Mouse (Mus musculus) adrenal gland, postnatal 4 days (tissue): ENCODE results near the gene Slc8a3. TPM values are rescaled to one million over a fixed set of nuclear protein-coding genes. Genes with fewer than 3 reads are reported as not detected.
A peak's percentile ranks its signal among the peaks of the same experiment; 100 is the strongest.

ENCODE experiments used
- microRNA-seq: library from miRNA; unstranded; fragments of <30 nt; microRNA quantifications from one replicate; pipeline ENCODE4 v1.2.0, GENCODE M21; 2021
- total RNA-seq, 2 experiments: library from RNA; stranded (reverse); gene quantifications; 2 replicates each; pipeline ENCODE4 v1.2.3; 2021

Slc8a3 gene
- total RNA-seq, 2 experiments from 2014 or later, result 2.2 to 3.1 TPM

Small RNA genes lying within 50 kb of the gene (microRNA-seq; reads per million reads assigned to microRNA genes)
- 10.5 reads per million, percentile 23 among the genes with 10 or more reads in this experiment for gene Mir3067

Other genes starting within 250 kb of the Slc8a3 start
- 1 to 10 TPM; 1.1 to 1.5 TPM for gene Gm4787, start 46.3 kb upstream of the Slc8a3 start, total RNA-seq
- gene Adam4, start 88.8 kb upstream of the Slc8a3 start, total RNA-seq, result 1 to 10 TPM; 1.7 to 2.6 TPM
- 100 to 1,000 TPM in 1 of 2 experiments, 10 to 100 TPM in 1; 90.3 to 114 TPM for gene Cox16, start 151.9 kb upstream of the Slc8a3 start, total RNA-seq
- 10 to 100 TPM; 25.6 to 29.4 TPM for gene Gm20498, start 199.7 kb upstream of the Slc8a3 start, total RNA-seq
- 10 to 100 TPM; 28.0 to 31.2 TPM for gene Synj2bp, start 199.7 kb upstream of the Slc8a3 start, total RNA-seq
- under 1 TPM; 0.08 to 0.11 TPM for gene Adam21, start 235.3 kb upstream of the Slc8a3 start, total RNA-seq